In genomic region chr17:16804986-16805385, GRCm38 (mm10) we compare ENCODE assay signal across 18 mouse cellular contexts.
DNase-seq lines count a peak whose midpoint lies in the region; ATAC-seq and TF ChIP-seq lines count a peak whose summit lies in the region.
"Had no signal": no experiment of that assay in that cellular context is flagged by ENCODE, and none has a peak within 500 bp of the region (broad histone marks: within the 10 kb centered on the region; RNA-seq: fewer than 3 reads in every experiment).

No protein-coding gene starts in this region.

- H3K9ac ChIP-seq in liver, embryonic 12.5 days, result no peak overlapping the region
- no peak overlapping the region for H3K9ac ChIP-seq in liver, postnatal 0 days (replicated peaks)
- H3K9ac ChIP-seq in liver, embryonic 13.5 days, result no peak overlapping the region
- no peak overlapping the region for H3K9ac ChIP-seq in stomach, embryonic 15.5 days
- no peak overlapping the region for H3K9ac ChIP-seq in midbrain, embryonic 11.5 days (ENCODE audit: low read length)
- H3K9ac ChIP-seq: embryonic facial prominence, embryonic 12.5 days; forebrain, embryonic 15.5 days; hindbrain, embryonic 13.5 days had no signal

- DNase-seq in liver, postnatal 0 days, result no peak
- peak; percentile 58 for DNase-seq in MEL-GATA-1-ER (ENCODE audit: extremely low read depth, low read depth)
- DNase-seq in liver, embryonic 13.5 days, result peak; percentile 9
- DNase-seq in midbrain, embryonic 11.5 days (ENCODE audit: low spot score, missing footprints), result no peak
- DNase-seq in thymus, adult 2 months, result no peak
- DNase-seq: adrenal gland, adult 2 months; adrenal gland, postnatal 25 days; cerebellum, adult 11-12 months; cerebellum, adult 9-10 months; cerebellum, postnatal 25 days; heart, postnatal 10 days had no signal

- no peak for TF ChIP-seq CTCF in liver, postnatal 0 days (IDR thresholded peaks at IDR 0.05; ENCODE audit: low read depth)
- TF ChIP-seq CTCF in thymus, adult 2 months (IDR thresholded peaks at IDR 0.05; ENCODE audit: borderline replicate concordance, control insufficient read depth, extremely low read depth, insufficient read depth, low read length, poor library complexity), result no peak

- TF ChIP-seq EP300 in liver, postnatal 0 days (IDR thresholded peaks at IDR 0.05; ENCODE audit: low read depth), result no peak

- no peaks in the 10 kb centered on the region for H3K27me3 ChIP-seq in liver, embryonic 12.5 days (replicated peaks)
- H3K27me3 ChIP-seq in liver, postnatal 0 days (ENCODE audit: insufficient read depth, low read length), result no peaks in the 10 kb centered on the region
- no peaks in the 10 kb centered on the region for H3K27me3 ChIP-seq in liver, embryonic 13.5 days
- H3K27me3 ChIP-seq in stomach, embryonic 15.5 days (replicated peaks), result no peaks in the 10 kb centered on the region
- H3K27me3 ChIP-seq in midbrain, embryonic 11.5 days (ENCODE audit: control insufficient read depth, insufficient read depth, low read length), result no peaks in the 10 kb centered on the region
- no peaks in the 10 kb centered on the region for H3K27me3 ChIP-seq in thymus, adult 2 months (ENCODE audit: control insufficient read depth, insufficient read depth, low read length)
- H3K27me3 ChIP-seq: embryonic facial prominence, embryonic 12.5 days; forebrain, embryonic 15.5 days; hindbrain, embryonic 13.5 days had no signal

- no peak overlapping the region for H3K4me3 ChIP-seq in liver, embryonic 12.5 days
- H3K4me3 ChIP-seq in liver, postnatal 0 days (ENCODE audit: low read depth, low read length), result no peak overlapping the region
- no peak overlapping the region for H3K4me3 ChIP-seq in liver, embryonic 13.5 days (replicated peaks)
- H3K4me3 ChIP-seq in stomach, embryonic 15.5 days (replicated peaks), result no peak overlapping the region
- no peak overlapping the region for H3K4me3 ChIP-seq in midbrain, embryonic 11.5 days (ENCODE audit: low read depth, low read length)
- H3K4me3 ChIP-seq in thymus, adult 2 months (ENCODE audit: control insufficient read depth, insufficient read depth, low read length), result no peak overlapping the region
- H3K4me3 ChIP-seq: embryonic facial prominence, embryonic 12.5 days; forebrain, embryonic 15.5 days; hindbrain, embryonic 13.5 days had no signal

- 15% methylated on average over 3 of the region's 3 CpGs for WGBS in liver, embryonic 12.5 days (ENCODE audit: insufficient replicate concordance)
- 16% methylated on average over 3 of the region's 3 CpGs for WGBS in liver, postnatal 0 days (ENCODE audit: insufficient replicate concordance)
- WGBS in liver, embryonic 13.5 days (ENCODE audit: insufficient replicate concordance), result 9% methylated on average over 3 of the region's 3 CpGs
- 40% methylated on average over 3 of the region's 3 CpGs for WGBS in stomach, embryonic 15.5 days
- WGBS in midbrain, embryonic 11.5 days, result 48% methylated on average over 3 of the region's 3 CpGs
- WGBS in thymus, adult 2 months, result 34% methylated on average over 3 of the region's 3 CpGs

- H3K4me1 ChIP-seq in liver, embryonic 12.5 days, result no peaks in the 10 kb centered on the region
- no peaks in the 10 kb centered on the region for H3K4me1 ChIP-seq in liver, postnatal 0 days (ENCODE audit: insufficient read depth)
- H3K4me1 ChIP-seq in liver, embryonic 13.5 days (replicated peaks), result no peaks in the 10 kb centered on the region
- H3K4me1 ChIP-seq in stomach, embryonic 15.5 days, result no peaks in the 10 kb centered on the region
- H3K4me1 ChIP-seq in midbrain, embryonic 11.5 days (ENCODE audit: control insufficient read depth, insufficient read depth, low read length), result no peaks in the 10 kb centered on the region
- H3K4me1 ChIP-seq in thymus, adult 2 months (replicated peaks; ENCODE audit: control insufficient read depth, insufficient read depth, low read length), result no peaks in the 10 kb centered on the region
- H3K4me1 ChIP-seq: embryonic facial prominence, embryonic 12.5 days; forebrain, embryonic 15.5 days; hindbrain, embryonic 13.5 days had no signal

- 0 out of 2 replicates have a peak overlapping the region, but pooled peaks have one; percentile 30 for H3K27ac ChIP-seq in liver, embryonic 12.5 days
- no peak overlapping the region for H3K27ac ChIP-seq in liver, postnatal 0 days (ENCODE audit: low read depth)
- no peak overlapping the region; the same call in 1 of the 2 replicates for H3K27ac ChIP-seq in liver, embryonic 13.5 days
- H3K27ac ChIP-seq in stomach, embryonic 15.5 days, result no peak overlapping the region
- no peak overlapping the region for H3K27ac ChIP-seq in midbrain, embryonic 11.5 days (ENCODE audit: low read depth, low read length)
- no peak overlapping the region for H3K27ac ChIP-seq in thymus, adult 2 months (ENCODE audit: control insufficient read depth, insufficient read depth, low read length)
- H3K27ac ChIP-seq: embryonic facial prominence, embryonic 12.5 days; forebrain, embryonic 15.5 days; hindbrain, embryonic 13.5 days; hindbrain, postnatal 0 days had no signal

- peak; percentile 98 for ATAC-seq in liver, embryonic 12.5 days
- no peak for ATAC-seq in liver, postnatal 0 days
- ATAC-seq in liver, embryonic 13.5 days (ENCODE audit: low read depth), result peak; percentile 99
- ATAC-seq in stomach, embryonic 15.5 days (ENCODE audit: insufficient read depth, low FRiP score, low read depth), result peak; percentile 53; the same call in 1 of the 2 replicates
- no peak for ATAC-seq in midbrain, embryonic 11.5 days (ENCODE audit: low FRiP score)
- ATAC-seq: CD4-positive, CD25-positive, alpha-beta regulatory T cell, adult 4 months; forebrain, embryonic 15.5 days; hindbrain, postnatal 0 days had no signal

- TF ChIP-seq POLR2A in thymus, adult 2 months (IDR thresholded peaks at IDR 0.05; ENCODE audit: control insufficient read depth, extremely low read depth, insufficient read depth, low read length, poor library complexity), result no peak

- no peaks in the 10 kb centered on the region for H3K9me3 ChIP-seq in liver, embryonic 12.5 days (replicated peaks)
- no peaks in the 10 kb centered on the region for H3K9me3 ChIP-seq in liver, postnatal 0 days (ENCODE audit: low read length)
- no peaks in the 10 kb centered on the region for H3K9me3 ChIP-seq in liver, embryonic 13.5 days (replicated peaks)
- no peaks in the 10 kb centered on the region for H3K9me3 ChIP-seq in stomach, embryonic 15.5 days
- no peaks in the 10 kb centered on the region for H3K9me3 ChIP-seq in midbrain, embryonic 11.5 days (ENCODE audit: control insufficient read depth, low read length)
- H3K9me3 ChIP-seq: embryonic facial prominence, embryonic 12.5 days; forebrain, embryonic 15.5 days; hindbrain, embryonic 13.5 days had no signal

- H3K36me3 ChIP-seq in liver, embryonic 12.5 days, result no peaks in the 10 kb centered on the region
- H3K36me3 ChIP-seq in liver, postnatal 0 days (replicated peaks; ENCODE audit: insufficient read depth, low read length), result no peaks in the 10 kb centered on the region
- no peaks in the 10 kb centered on the region for H3K36me3 ChIP-seq in liver, embryonic 13.5 days
- no peaks in the 10 kb centered on the region for H3K36me3 ChIP-seq in stomach, embryonic 15.5 days
- no peaks in the 10 kb centered on the region for H3K36me3 ChIP-seq in midbrain, embryonic 11.5 days (ENCODE audit: control insufficient read depth, insufficient read depth, low read length)
- no peaks in the 10 kb centered on the region for H3K36me3 ChIP-seq in thymus, adult 2 months (ENCODE audit: control insufficient read depth, insufficient read depth, low read length)
- H3K36me3 ChIP-seq: embryonic facial prominence, embryonic 12.5 days; forebrain, embryonic 15.5 days; hindbrain, embryonic 13.5 days had no signal

- H3K4me2 ChIP-seq in liver, embryonic 12.5 days, result peak overlapping the region; percentile 20; the same call in 1 of the 2 replicates
- H3K4me2 ChIP-seq in liver, postnatal 0 days (ENCODE audit: low read depth, low read length), result no peak overlapping the region
- H3K4me2 ChIP-seq in liver, embryonic 13.5 days, result no peak overlapping the region
- no peak overlapping the region for H3K4me2 ChIP-seq in stomach, embryonic 15.5 days
- H3K4me2 ChIP-seq in midbrain, embryonic 11.5 days, result no peak overlapping the region
- H3K4me2 ChIP-seq: embryonic facial prominence, embryonic 12.5 days; forebrain, embryonic 15.5 days; hindbrain, embryonic 13.5 days had no signal

Comparison
In these comparisons a context has a peak if more than half of its experiments do, and no peak if none do; other contexts are left out.
1. ATAC-seq: peak in liver, embryonic 12.5 days (single experiment), liver, embryonic 13.5 days (single experiment) and stomach, embryonic 15.5 days (single experiment); none in liver, postnatal 0 days (single experiment) and midbrain, embryonic 11.5 days (single experiment).
2. DNase-seq: peak in MEL-GATA-1-ER (single experiment) and liver, embryonic 13.5 days (single experiment); none in liver, postnatal 0 days (single experiment), midbrain, embryonic 11.5 days (single experiment) and thymus, adult 2 months (single experiment).